Mouse (Mus musculus): ENCODE measurements at regions not wholly inside any gene's neighbourhood (a gene's known extent, or its start where the extent isn't known, plus 50 kb on each side); places are given as distances from the start of the nearest gene placed in this dataset. TPM values are rescaled to one million over a fixed set of nuclear protein-coding genes. Genes with fewer than 3 reads are reported as not detected.

DNA sequence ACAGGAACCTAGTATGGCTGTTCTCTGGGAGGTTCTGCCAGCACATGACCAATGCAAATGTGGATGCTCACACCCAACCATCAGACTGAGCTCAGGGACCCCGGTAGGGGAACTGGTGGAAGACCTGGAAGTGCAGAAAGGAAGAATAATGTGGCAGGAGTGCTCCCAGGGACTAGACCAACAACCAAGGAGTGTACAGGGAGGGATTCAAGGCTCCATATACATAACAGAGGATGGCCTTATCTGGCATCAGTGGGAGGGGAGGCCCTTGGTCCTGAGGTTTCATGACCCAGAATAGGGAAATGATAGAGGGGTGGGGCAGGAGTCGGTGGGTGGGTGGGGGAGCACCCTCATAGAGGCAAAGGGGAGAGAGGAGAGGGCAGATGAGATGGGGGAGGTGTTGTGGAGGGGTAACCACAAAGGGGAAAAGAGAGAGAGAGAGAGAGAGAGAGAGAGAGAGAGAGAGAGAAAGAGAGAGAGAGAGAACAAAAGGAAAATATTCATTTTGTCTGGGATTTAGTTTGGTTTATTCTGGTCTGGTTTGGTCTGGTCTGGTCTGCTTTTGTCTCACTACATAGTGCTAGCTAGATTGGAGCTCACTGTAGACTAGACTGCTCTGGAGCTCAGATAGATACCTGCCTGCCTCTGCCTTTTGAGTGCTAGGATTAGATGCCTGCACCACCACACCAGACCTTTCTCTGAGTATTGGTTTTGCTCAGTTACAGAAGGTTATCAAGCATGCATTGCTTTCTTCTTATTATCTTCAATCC, 214.5 kb downstream of the Nr4a2 start:
- no peak for TF ChIP-seq POLR2A (IDR thresholded peaks at IDR 0.05; ENCODE audit: borderline replicate concordance, extremely low read depth, insufficient read depth, insufficient read length)
- Histone ChIP-seq H3K4me1 (ENCODE audit: control insufficient read depth, insufficient read depth, low read length) (no peaks in the 10 kb centered on the region), H3K27ac (replicated peaks; ENCODE audit: low read depth, low read length) (no peak overlapping the region), H3K9ac (ENCODE audit: low read depth, low read length, severe bottlenecking) (no peak overlapping the region), H3K4me2 (replicated peaks; ENCODE audit: low read depth, low read length, severe bottlenecking) (no peak overlapping the region), H3K27me3 (ENCODE audit: control insufficient read depth, insufficient read depth, low read length) (no peaks in the 10 kb centered on the region), H3K9me3 (ENCODE audit: control insufficient read depth, low read length) (no peaks in the 10 kb centered on the region), H3K36me3 (ENCODE audit: control insufficient read depth, insufficient read depth, low read length) (no peaks in the 10 kb centered on the region), H3K4me3 (replicated peaks; ENCODE audit: low read length) (no peak overlapping the region)
- no peak for ATAC-seq (ENCODE audit: low FRiP score, low read depth)
- whole genome bisulfite sequencing: 79% methylated on average over 2 of the region's 2 CpGs
- DNase-seq (ENCODE audit: low spot score): no peak

DNA sequence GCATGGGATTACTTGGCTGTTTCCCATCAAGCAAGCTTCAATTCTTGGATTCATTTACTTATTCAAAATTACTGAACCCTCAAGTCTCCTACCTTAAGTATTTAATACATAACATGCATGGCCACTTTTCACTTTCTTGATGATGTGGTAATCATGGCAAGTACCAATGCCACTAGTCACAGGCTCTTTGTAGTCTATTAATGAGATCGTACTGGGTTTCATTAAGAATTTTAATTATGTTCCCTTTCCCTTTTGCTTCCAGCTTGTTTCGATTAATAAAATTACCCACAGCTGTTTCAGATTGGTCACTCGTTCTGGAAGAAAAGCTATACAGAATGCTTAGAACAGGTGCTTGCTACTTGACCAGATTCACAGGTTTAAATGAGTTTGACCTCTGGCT, 238.6 kb downstream of the Nr4a2 start:
- no peaks in the 10 kb centered on the region for H3K36me3 ChIP-seq (ENCODE audit: control insufficient read depth, insufficient read depth, low read length)
- H3K4me1 ChIP-seq (ENCODE audit: control insufficient read depth, insufficient read depth, low read length): no peaks in the 10 kb centered on the region
- no peak overlapping the region for H3K27ac ChIP-seq (replicated peaks; ENCODE audit: low read depth, low read length)
- no peak overlapping the region for H3K9ac ChIP-seq (ENCODE audit: low read depth, low read length, severe bottlenecking)
- H3K4me3 ChIP-seq (replicated peaks; ENCODE audit: low read length): no peak overlapping the region
- H3K27me3 ChIP-seq (ENCODE audit: control insufficient read depth, insufficient read depth, low read length): no peaks in the 10 kb centered on the region
- H3K9me3 ChIP-seq (ENCODE audit: control insufficient read depth, low read length): no peaks in the 10 kb centered on the region
- ATAC-seq (ENCODE audit: low FRiP score, low read depth) (peak; percentile 15; the same call in 1 of the 2 replicates), DNase-seq (ENCODE audit: low spot score) (no peak)
- no peak for TF ChIP-seq POLR2A (IDR thresholded peaks at IDR 0.05; ENCODE audit: borderline replicate concordance, extremely low read depth, insufficient read depth, insufficient read length)
- 12% methylated on average over 3 of the region's 3 CpGs for WGBS
- H3K4me2 ChIP-seq (replicated peaks; ENCODE audit: low read depth, low read length, severe bottlenecking): no peak overlapping the region

- H3K27ac ChIP-seq (replicated peaks; ENCODE audit: low read depth, low read length): no peak overlapping the region
- 19% methylated on average over 2 of the region's 2 CpGs for WGBS
- no peak for ATAC-seq (ENCODE audit: low FRiP score, low read depth)
- no peak overlapping the region for H3K4me2 ChIP-seq (replicated peaks; ENCODE audit: low read depth, low read length, severe bottlenecking)
- no peak overlapping the region for H3K9ac ChIP-seq (ENCODE audit: low read depth, low read length, severe bottlenecking)
- no peak overlapping the region for H3K4me3 ChIP-seq (replicated peaks; ENCODE audit: low read length)
- no peaks in the 10 kb centered on the region for H3K9me3 ChIP-seq (ENCODE audit: control insufficient read depth, low read length)
- H3K36me3 ChIP-seq (ENCODE audit: control insufficient read depth, insufficient read depth, low read length): no peaks in the 10 kb centered on the region
- no peaks in the 10 kb centered on the region for H3K4me1 ChIP-seq (ENCODE audit: control insufficient read depth, insufficient read depth, low read length)
- no peaks in the 10 kb centered on the region for H3K27me3 ChIP-seq (ENCODE audit: control insufficient read depth, insufficient read depth, low read length)
- DNase-seq (ENCODE audit: low spot score): no peak
- TF ChIP-seq POLR2A (IDR thresholded peaks at IDR 0.05; ENCODE audit: borderline replicate concordance, extremely low read depth, insufficient read depth, insufficient read length): no peak
These were observed 263.0 kb downstream of the Nr4a2 start for GRCm38 (mm10) chr2:56860776-56861175.

GRCm38 (mm10) chr2:56820551-56820950, 303.3 kb downstream of the Nr4a2 start:
- DNase-seq (ENCODE audit: low spot score): no peak
- no peak for ATAC-seq (ENCODE audit: low FRiP score, low read depth)
- Histone ChIP-seq H3K27ac (replicated peaks; ENCODE audit: low read depth, low read length) (no peak overlapping the region), H3K36me3 (ENCODE audit: control insufficient read depth, insufficient read depth, low read length) (no peaks in the 10 kb centered on the region), H3K4me1 (ENCODE audit: control insufficient read depth, insufficient read depth, low read length) (no peaks in the 10 kb centered on the region), H3K27me3 (ENCODE audit: control insufficient read depth, insufficient read depth, low read length) (no peaks in the 10 kb centered on the region), H3K4me3 (replicated peaks; ENCODE audit: low read length) (no peak overlapping the region), H3K9ac (ENCODE audit: low read depth, low read length, severe bottlenecking) (no peak overlapping the region), H3K4me2 (replicated peaks; ENCODE audit: low read depth, low read length, severe bottlenecking) (no peak overlapping the region), H3K9me3 (ENCODE audit: control insufficient read depth, low read length) (no peaks in the 10 kb centered on the region)
- TF ChIP-seq POLR2A (IDR thresholded peaks at IDR 0.05; ENCODE audit: borderline replicate concordance, extremely low read depth, insufficient read depth, insufficient read length): no peak
- WGBS: 70% methylated on average over 4 of the region's 4 CpGs

- DNase-seq (ENCODE audit: low spot score) (no peak), ATAC-seq (ENCODE audit: low FRiP score, low read depth) (no peak)
- no peak overlapping the region for H3K4me2 ChIP-seq (replicated peaks; ENCODE audit: low read depth, low read length, severe bottlenecking)
- no peaks in the 10 kb centered on the region for H3K9me3 ChIP-seq (ENCODE audit: control insufficient read depth, low read length)
- H3K27me3 ChIP-seq (ENCODE audit: control insufficient read depth, insufficient read depth, low read length): no peaks in the 10 kb centered on the region
- no peaks in the 10 kb centered on the region for H3K36me3 ChIP-seq (ENCODE audit: control insufficient read depth, insufficient read depth, low read length)
- H3K27ac ChIP-seq (replicated peaks; ENCODE audit: low read depth, low read length): no peak overlapping the region
- TF ChIP-seq POLR2A (IDR thresholded peaks at IDR 0.05; ENCODE audit: borderline replicate concordance, extremely low read depth, insufficient read depth, insufficient read length): no peak
- H3K9ac ChIP-seq (ENCODE audit: low read depth, low read length, severe bottlenecking): no peak overlapping the region
- no peak overlapping the region for H3K4me3 ChIP-seq (replicated peaks; ENCODE audit: low read length)
- WGBS: 69% methylated on average over 2 of the region's 2 CpGs
- H3K4me1 ChIP-seq (ENCODE audit: control insufficient read depth, insufficient read depth, low read length): no peaks in the 10 kb centered on the region
These were observed 339.0 kb downstream of the Nr4a2 start for GRCm38 (mm10) chr2:56784808-56785207.

Small RNA genes lying in the stretch of these regions (microRNA-seq; reads per million reads assigned to microRNA genes)
- not detected for gene Mir195b
